Mouse (Mus musculus): ENCODE results near the gene Actc1. TPM values are rescaled to one million over a fixed set of nuclear protein-coding genes. Genes with fewer than 3 reads are reported as not detected.

The Actc1 gene
- total RNA-seq (2014; rRNA removed) (1.6 and 7.5 TPM in 2 replicates), polyA plus RNA-seq (2015; fragmentation: Nextera tagmentation; extraction: Ambion mirVana) (0.48 and 0.91 TPM in 2 replicates)

GRCm38 (mm10) chr2:114052696-114053598 is at the start of gene Actc1:
TSS of gene Actc1 (minus strand) at chr2:114053548.
- H3K27ac ChIP-seq = no peak within 1 kb of the TSS

GRCm38 (mm10) chr2:114102471-114102870 is 49.1 kb upstream of the Actc1 start:
- DNase-seq (ENCODE audit: low spot score) (no peak), ATAC-seq (no peak)
- Histone ChIP-seq H3K27ac (no peak overlapping the region), H3K9me3 (ENCODE audit: low read length) (no peaks in the 10 kb centered on the region), H3K36me3 (ENCODE audit: insufficient read depth, low read length) (peaks cover 44% of the 10 kb centered on the region), H3K4me1 (ENCODE audit: insufficient read depth, low read length) (no peaks in the 10 kb centered on the region), H3K9ac (replicated peaks; ENCODE audit: low read length) (no peak overlapping the region), H3K4me3 (ENCODE audit: low read length) (no peak overlapping the region), H3K4me2 (ENCODE audit: low read depth, low read length) (no peak overlapping the region), H3K27me3 (ENCODE audit: insufficient read depth, low read length) (no peaks in the 10 kb centered on the region)
- WGBS = 85% methylated on average over 3 of the region's 3 CpGs
- TF ChIP-seq CTCF (IDR thresholded peaks at IDR 0.05; ENCODE audit: low read depth) = no peak

More at GRCm38 (mm10) chr2:114052696-114053598, at the start of gene Actc1:
- H3K9ac ChIP-seq (replicated peaks; ENCODE audit: low read length) = no peak within 1 kb of the TSS
- no peaks in the 10 kb centered on the region for H3K27me3 ChIP-seq (ENCODE audit: insufficient read depth, low read length)
- DNase-seq (ENCODE audit: low spot score) (peak; percentile 34), ATAC-seq (peak; percentile 51)
- WGBS = 29% methylated on average over 14 of the region's 14 CpGs
- H3K4me3 ChIP-seq (ENCODE audit: low read length) = no peak within 1 kb of the TSS
- TF ChIP-seq CTCF (IDR thresholded peaks at IDR 0.05; ENCODE audit: low read depth) = no peak
- H3K4me1 ChIP-seq (ENCODE audit: insufficient read depth, low read length) = no peaks in the 10 kb centered on the region
- peak within 1 kb of the TSS; percentile 33 for H3K4me2 ChIP-seq (ENCODE audit: low read depth, low read length)
- no peaks in the 10 kb centered on the region for H3K36me3 ChIP-seq (ENCODE audit: insufficient read depth, low read length)
- no peaks in the 10 kb centered on the region for H3K9me3 ChIP-seq (ENCODE audit: low read length)

GRCm38 (mm10) chr2:114100834-114101233 is 47.5 kb upstream of the Actc1 start:
- Histone ChIP-seq H3K4me1 (ENCODE audit: insufficient read depth, low read length) (no peaks in the 10 kb centered on the region), H3K27me3 (ENCODE audit: insufficient read depth, low read length) (no peaks in the 10 kb centered on the region), H3K9ac (replicated peaks; ENCODE audit: low read length) (no peak overlapping the region), H3K27ac (no peak overlapping the region), H3K9me3 (ENCODE audit: low read length) (no peaks in the 10 kb centered on the region), H3K36me3 (ENCODE audit: insufficient read depth, low read length) (peaks cover 34% of the 10 kb centered on the region), H3K4me3 (ENCODE audit: low read length) (no peak overlapping the region), H3K4me2 (ENCODE audit: low read depth, low read length) (no peak overlapping the region)
- no peak for TF ChIP-seq CTCF (IDR thresholded peaks at IDR 0.05; ENCODE audit: low read depth)
- ATAC-seq (no peak), DNase-seq (ENCODE audit: low spot score) (no peak)
- WGBS = 93% methylated on average over 9 of the region's 9 CpGs

GRCm38 (mm10) chr2:114099816-114100215 is 46.5 kb upstream of the Actc1 start:
- Histone ChIP-seq H3K4me2 (ENCODE audit: low read depth, low read length) (no peak overlapping the region), H3K9ac (replicated peaks; ENCODE audit: low read length) (no peak overlapping the region), H3K4me1 (ENCODE audit: insufficient read depth, low read length) (no peaks in the 10 kb centered on the region), H3K27me3 (ENCODE audit: insufficient read depth, low read length) (no peaks in the 10 kb centered on the region), H3K9me3 (ENCODE audit: low read length) (no peaks in the 10 kb centered on the region), H3K4me3 (ENCODE audit: low read length) (no peak overlapping the region), H3K36me3 (ENCODE audit: insufficient read depth, low read length) (peaks cover 25% of the 10 kb centered on the region), H3K27ac (no peak overlapping the region)
- no peak for DNase-seq (ENCODE audit: low spot score)
- no peak for TF ChIP-seq CTCF (IDR thresholded peaks at IDR 0.05; ENCODE audit: low read depth)
- ATAC-seq = no peak
- WGBS = 92% methylated on average over 3 of the region's 3 CpGs

GRCm38 (mm10) chr2:114099109-114099508 is 45.8 kb upstream of the Actc1 start:
- H3K9ac ChIP-seq (replicated peaks; ENCODE audit: low read length) = no peak overlapping the region
- peaks cover 20% of the 10 kb centered on the region for H3K36me3 ChIP-seq (ENCODE audit: insufficient read depth, low read length)
- no peaks in the 10 kb centered on the region for H3K4me1 ChIP-seq (ENCODE audit: insufficient read depth, low read length)
- 99% methylated on average over 5 of the region's 5 CpGs for WGBS
- ATAC-seq (no peak), DNase-seq (ENCODE audit: low spot score) (no peak)
- H3K27me3 ChIP-seq (ENCODE audit: insufficient read depth, low read length) = no peaks in the 10 kb centered on the region
- TF ChIP-seq CTCF (IDR thresholded peaks at IDR 0.05; ENCODE audit: low read depth) = no peak
- H3K4me2 ChIP-seq (ENCODE audit: low read depth, low read length) = no peak overlapping the region
- H3K27ac ChIP-seq = no peak overlapping the region
- no peak overlapping the region for H3K4me3 ChIP-seq (ENCODE audit: low read length)
- H3K9me3 ChIP-seq (ENCODE audit: low read length) = no peaks in the 10 kb centered on the region

GRCm38 (mm10) chr2:114097627-114098026 is 44.3 kb upstream of the Actc1 start:
- Histone ChIP-seq H3K4me3 (ENCODE audit: low read length) (no peak overlapping the region), H3K27me3 (ENCODE audit: insufficient read depth, low read length) (no peaks in the 10 kb centered on the region), H3K9me3 (ENCODE audit: low read length) (no peaks in the 10 kb centered on the region), H3K36me3 (ENCODE audit: insufficient read depth, low read length) (peaks cover 20% of the 10 kb centered on the region), H3K27ac (no peak overlapping the region), H3K9ac (replicated peaks; ENCODE audit: low read length) (no peak overlapping the region), H3K4me2 (ENCODE audit: low read depth, low read length) (no peak overlapping the region), H3K4me1 (ENCODE audit: insufficient read depth, low read length) (no peaks in the 10 kb centered on the region)
- no peak for TF ChIP-seq CTCF (IDR thresholded peaks at IDR 0.05; ENCODE audit: low read depth)
- DNase-seq (ENCODE audit: low spot score) (no peak), ATAC-seq (no peak)
- 96% methylated on average over 4 of the region's 4 CpGs for WGBS

GRCm38 (mm10) chr2:114096570-114096969 is 43.2 kb upstream of the Actc1 start:
- Histone ChIP-seq H3K27ac (no peak overlapping the region), H3K4me2 (ENCODE audit: low read depth, low read length) (no peak overlapping the region), H3K9me3 (ENCODE audit: low read length) (no peaks in the 10 kb centered on the region)

More at GRCm38 (mm10) chr2:114096570-114096969, 43.2 kb upstream of the Actc1 start:
- WGBS = 88% methylated on average over 1 of the region's 1 CpGs
- no peak overlapping the region for H3K9ac ChIP-seq (replicated peaks; ENCODE audit: low read length)
- no peaks in the 10 kb centered on the region for H3K27me3 ChIP-seq (ENCODE audit: insufficient read depth, low read length)
- H3K36me3 ChIP-seq (ENCODE audit: insufficient read depth, low read length) = peaks cover 18% of the 10 kb centered on the region
- H3K4me3 ChIP-seq (ENCODE audit: low read length) = no peak overlapping the region
- DNase-seq (ENCODE audit: low spot score) = no peak
- no peak for TF ChIP-seq CTCF (IDR thresholded peaks at IDR 0.05; ENCODE audit: low read depth)
- no peaks in the 10 kb centered on the region for H3K4me1 ChIP-seq (ENCODE audit: insufficient read depth, low read length)
- ATAC-seq = no peak
